Mouse (Mus musculus): ENCODE results near the gene Zbed5. TPM values are rescaled to one million over a fixed set of nuclear protein-coding genes. Genes with fewer than 3 reads are reported as not detected.

Zbed5 gene
- polyA plus RNA-seq, 1 experiment = 12.9 TPM

DNA sequence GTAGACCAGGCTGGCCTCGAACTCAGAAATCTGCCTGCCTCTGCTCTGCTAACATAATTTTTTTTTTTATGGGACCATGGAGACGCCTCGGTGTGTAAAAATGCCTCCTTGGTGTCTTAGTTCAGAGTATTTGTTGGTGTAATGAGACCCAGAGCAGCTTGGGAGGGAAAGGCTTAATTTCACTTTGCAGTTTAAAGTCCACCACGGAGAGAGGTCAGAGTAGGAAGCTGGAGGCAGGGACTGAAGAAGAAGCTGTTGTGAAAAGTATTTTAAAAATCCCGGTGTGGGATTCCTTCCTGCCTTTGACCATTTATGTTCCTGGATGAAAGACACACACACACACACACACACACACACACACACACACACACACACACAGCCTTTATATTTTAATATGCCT, 30.4 kb downstream of the Zbed5 start:
- no peaks in the 10 kb centered on the region for H3K4me1 ChIP-seq (ENCODE audit: control insufficient read depth, insufficient read depth, low read length)
- no peak overlapping the region for H3K27ac ChIP-seq (ENCODE audit: insufficient read depth, low read length)
- no peak overlapping the region for H3K4me3 ChIP-seq (ENCODE audit: low read depth, low read length)
- H3K9me3 ChIP-seq (replicated peaks; ENCODE audit: control insufficient read depth, insufficient read depth, low read length, poor library complexity, severe bottlenecking) = no peaks in the 10 kb centered on the region
- no peaks in the 10 kb centered on the region for H3K36me3 ChIP-seq (ENCODE audit: control insufficient read depth, insufficient read depth, low read length, poor library complexity, severe bottlenecking)
- no peaks in the 10 kb centered on the region for H3K27me3 ChIP-seq (ENCODE audit: control insufficient read depth, insufficient read depth, low read length, poor library complexity, severe bottlenecking)
- no peak overlapping the region for H3K9ac ChIP-seq (ENCODE audit: low read depth, poor library complexity, severe bottlenecking)
- TF ChIP-seq POLR2A (IDR thresholded peaks at IDR 0.05; ENCODE audit: insufficient read depth, low read length) = no peak
- no peak for TF ChIP-seq CTCF (IDR thresholded peaks at IDR 0.05; ENCODE audit: low read depth, low read length)
- no peak for TF ChIP-seq EP300 (IDR thresholded peaks at IDR 0.05; ENCODE audit: insufficient read depth, low read depth, low read length)

DNA sequence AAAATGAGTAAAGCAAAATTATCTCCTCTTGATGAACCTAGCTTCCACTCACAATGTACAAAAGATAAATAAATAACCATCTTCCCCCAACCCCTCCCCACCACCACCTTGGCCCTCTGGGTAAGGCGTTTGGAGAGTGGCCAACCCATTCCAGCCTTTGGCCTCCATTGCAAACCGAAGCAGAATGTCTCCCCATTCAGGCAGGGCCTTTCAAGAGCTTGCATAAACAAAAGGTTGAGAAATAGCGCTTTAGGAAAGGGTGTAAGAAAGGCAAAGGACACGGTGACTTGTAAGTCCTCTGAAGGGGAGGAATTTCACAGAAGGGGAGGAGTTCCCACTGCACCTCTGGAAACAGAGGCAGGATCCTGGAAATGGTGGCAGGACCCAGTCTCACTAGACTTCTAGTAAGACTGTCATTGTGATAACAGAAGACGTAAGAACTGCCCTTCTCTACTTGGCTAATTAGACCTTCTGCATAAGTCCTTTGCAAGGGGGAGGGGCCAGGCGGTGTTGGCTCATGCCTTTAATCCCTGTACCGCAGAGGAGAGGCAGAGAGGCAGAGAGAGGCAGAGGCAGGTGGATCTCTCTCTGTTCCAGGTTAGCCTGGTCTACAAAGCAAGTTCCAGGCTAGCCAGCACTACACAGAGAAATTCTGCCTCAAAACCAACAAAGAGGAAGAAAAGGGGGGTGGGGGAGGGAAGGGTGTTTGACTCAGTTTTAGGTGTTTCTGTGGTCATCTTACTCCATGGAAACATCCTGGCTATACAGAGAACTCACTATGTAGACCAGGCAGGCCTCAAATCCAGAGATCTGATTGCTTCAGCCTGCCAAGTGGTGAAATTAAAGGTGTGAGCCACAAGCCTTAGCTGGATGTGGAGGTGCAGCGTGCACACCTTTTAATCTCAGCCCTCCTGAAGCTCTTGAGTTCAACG, 34.7 kb downstream of the Zbed5 start:
- Histone ChIP-seq H3K4me1 (ENCODE audit: control insufficient read depth, insufficient read depth, low read length) (no peaks in the 10 kb centered on the region), H3K27me3 (ENCODE audit: control insufficient read depth, insufficient read depth, low read length, poor library complexity, severe bottlenecking) (no peaks in the 10 kb centered on the region), H3K9me3 (replicated peaks; ENCODE audit: control insufficient read depth, insufficient read depth, low read length, poor library complexity, severe bottlenecking) (no peaks in the 10 kb centered on the region), H3K4me3 (ENCODE audit: low read depth, low read length) (peak overlapping the region; percentile 17; the same call in 1 of the 2 replicates), H3K9ac (ENCODE audit: low read depth, poor library complexity, severe bottlenecking) (peak overlapping the region; percentile 5; the same call in 1 of the 2 replicates), H3K36me3 (ENCODE audit: control insufficient read depth, insufficient read depth, low read length, poor library complexity, severe bottlenecking) (no peaks in the 10 kb centered on the region), H3K27ac (ENCODE audit: insufficient read depth, low read length) (peak overlapping the region; percentile 42)
- TF ChIP-seq EP300 (IDR thresholded peaks at IDR 0.05; ENCODE audit: insufficient read depth, low read depth, low read length) (no peak), CTCF (IDR thresholded peaks at IDR 0.05; ENCODE audit: low read depth, low read length) (no peak), POLR2A (IDR thresholded peaks at IDR 0.05; ENCODE audit: insufficient read depth, low read length) (no peak)

DNA sequence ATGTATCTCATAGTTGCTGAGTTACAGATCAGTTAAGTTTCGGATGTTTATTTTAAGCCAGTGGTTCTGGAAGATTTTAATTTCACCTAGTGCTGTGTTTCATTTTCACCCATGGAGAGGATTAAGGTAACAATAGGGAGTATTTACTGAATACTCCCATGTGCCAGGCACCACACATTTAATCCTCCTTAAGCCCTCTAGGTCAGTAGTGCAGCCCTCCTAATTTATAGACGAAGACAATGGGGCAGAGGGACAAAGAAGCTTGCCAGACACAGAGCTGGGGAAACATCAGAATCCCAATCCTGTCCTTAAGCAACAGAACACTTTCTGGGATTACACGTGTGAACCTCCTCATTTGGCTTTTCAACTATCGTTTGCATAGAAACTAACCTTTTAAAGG, 41.4 kb downstream of the Zbed5 start:
- Histone ChIP-seq H3K4me3 (ENCODE audit: low read depth, low read length) (no peak overlapping the region), H3K27ac (ENCODE audit: insufficient read depth, low read length) (no peak overlapping the region), H3K36me3 (ENCODE audit: control insufficient read depth, insufficient read depth, low read length, poor library complexity, severe bottlenecking) (no peaks in the 10 kb centered on the region), H3K4me1 (ENCODE audit: control insufficient read depth, insufficient read depth, low read length) (peaks cover 1% of the 10 kb centered on the region), H3K9me3 (replicated peaks; ENCODE audit: control insufficient read depth, insufficient read depth, low read length, poor library complexity, severe bottlenecking) (no peaks in the 10 kb centered on the region), H3K27me3 (ENCODE audit: control insufficient read depth, insufficient read depth, low read length, poor library complexity, severe bottlenecking) (no peaks in the 10 kb centered on the region), H3K9ac (ENCODE audit: low read depth, poor library complexity, severe bottlenecking) (no peak overlapping the region)
- no peak for TF ChIP-seq EP300 (IDR thresholded peaks at IDR 0.05; ENCODE audit: insufficient read depth, low read depth, low read length)
- TF ChIP-seq CTCF (IDR thresholded peaks at IDR 0.05; ENCODE audit: low read depth, low read length) = no peak
- TF ChIP-seq POLR2A (IDR thresholded peaks at IDR 0.05; ENCODE audit: insufficient read depth, low read length) = no peak

DNA sequence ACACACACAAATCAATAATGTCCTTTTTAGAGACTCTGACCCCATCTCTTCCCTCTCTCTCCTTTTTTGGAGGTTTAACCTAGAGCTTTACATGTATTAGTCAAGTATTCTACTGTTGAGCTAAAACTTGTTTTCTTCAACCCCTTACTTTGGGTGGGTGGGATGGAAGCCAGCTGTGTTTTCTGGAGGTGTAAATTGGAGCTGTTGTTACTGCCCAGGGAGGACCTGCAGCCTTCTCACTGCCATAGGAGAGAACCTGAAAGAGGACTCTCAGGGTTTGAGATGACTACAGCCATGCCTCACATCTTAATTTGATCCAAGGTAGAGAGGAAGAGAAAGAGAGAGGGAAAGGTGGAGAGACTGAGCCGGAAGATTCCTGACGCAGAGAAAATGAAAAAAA, 44.8 kb downstream of the Zbed5 start:
- TF ChIP-seq CTCF (IDR thresholded peaks at IDR 0.05; ENCODE audit: low read depth, low read length) = no peak
- TF ChIP-seq EP300 (IDR thresholded peaks at IDR 0.05; ENCODE audit: insufficient read depth, low read depth, low read length) = no peak
- TF ChIP-seq POLR2A (IDR thresholded peaks at IDR 0.05; ENCODE audit: insufficient read depth, low read length) = no peak

DNA sequence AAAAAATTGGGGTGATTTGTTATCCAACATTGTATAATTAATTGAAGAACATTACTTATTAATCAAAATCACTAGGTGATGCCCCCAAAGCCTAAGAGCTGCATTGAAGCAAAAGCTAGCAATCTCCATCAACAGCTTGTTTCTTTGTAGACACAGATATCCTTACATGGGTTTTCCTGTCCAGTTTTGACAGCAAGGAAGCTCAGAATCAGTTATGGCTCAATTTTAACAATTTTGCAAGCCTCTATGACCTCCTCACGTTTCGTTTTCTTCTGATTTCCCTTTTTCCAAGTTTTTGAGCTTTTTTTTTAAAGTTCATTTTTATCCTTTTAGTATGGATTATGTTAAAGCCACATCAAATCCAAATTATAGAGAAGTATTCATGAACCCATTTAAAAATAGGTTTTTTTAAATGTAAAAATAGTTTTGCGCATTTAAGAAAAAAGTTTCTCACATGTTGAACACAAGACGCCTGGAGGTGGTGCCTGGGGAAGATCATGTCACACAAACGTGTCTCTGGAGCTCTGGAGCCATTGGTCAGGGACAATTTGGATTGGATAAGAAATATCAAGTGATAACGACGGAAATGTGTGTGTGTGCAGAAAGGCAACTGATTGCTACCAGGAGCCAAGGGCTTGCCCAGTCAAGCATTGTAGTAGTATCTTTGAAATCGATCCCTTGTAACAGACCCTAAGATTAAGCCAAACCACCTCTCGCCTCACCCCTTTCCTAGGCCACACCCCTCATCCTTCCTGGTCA, 45.4 kb downstream of the Zbed5 start:
- Histone ChIP-seq H3K9ac (ENCODE audit: low read depth, poor library complexity, severe bottlenecking) (peak overlapping the region; percentile 24), H3K4me1 (ENCODE audit: control insufficient read depth, insufficient read depth, low read length) (peaks cover 1% of the 10 kb centered on the region), H3K27me3 (ENCODE audit: control insufficient read depth, insufficient read depth, low read length, poor library complexity, severe bottlenecking) (no peaks in the 10 kb centered on the region), H3K36me3 (ENCODE audit: control insufficient read depth, insufficient read depth, low read length, poor library complexity, severe bottlenecking) (peaks cover 10% of the 10 kb centered on the region), H3K4me3 (ENCODE audit: low read depth, low read length) (peak overlapping the region; percentile 83), H3K9me3 (replicated peaks; ENCODE audit: control insufficient read depth, insufficient read depth, low read length, poor library complexity, severe bottlenecking) (no peaks in the 10 kb centered on the region), H3K27ac (ENCODE audit: insufficient read depth, low read length) (peak overlapping the region; percentile 75)
- TF ChIP-seq EP300 (IDR thresholded peaks at IDR 0.05; ENCODE audit: insufficient read depth, low read depth, low read length) (no peak), POLR2A (IDR thresholded peaks at IDR 0.05; ENCODE audit: insufficient read depth, low read length) (peak; percentile 88), CTCF (IDR thresholded peaks at IDR 0.05; ENCODE audit: low read depth, low read length) (no peak)

More for the DNA sequence above, 44.8 kb downstream of the Zbed5 start:
- no peaks in the 10 kb centered on the region for H3K27me3 ChIP-seq (ENCODE audit: control insufficient read depth, insufficient read depth, low read length, poor library complexity, severe bottlenecking)
- H3K36me3 ChIP-seq (ENCODE audit: control insufficient read depth, insufficient read depth, low read length, poor library complexity, severe bottlenecking) = peaks cover 6% of the 10 kb centered on the region
- H3K9ac ChIP-seq (ENCODE audit: low read depth, poor library complexity, severe bottlenecking) = peak overlapping the region; percentile 24; the same call in 1 of the 2 replicates
- H3K4me1 ChIP-seq (ENCODE audit: control insufficient read depth, insufficient read depth, low read length) = peaks cover 1% of the 10 kb centered on the region
- no peak overlapping the region for H3K4me3 ChIP-seq (ENCODE audit: low read depth, low read length)
- H3K9me3 ChIP-seq (replicated peaks; ENCODE audit: control insufficient read depth, insufficient read depth, low read length, poor library complexity, severe bottlenecking) = no peaks in the 10 kb centered on the region
- peak overlapping the region; percentile 48; the same call in 1 of the 2 replicates for H3K27ac ChIP-seq (ENCODE audit: insufficient read depth, low read length)
